Mouse (Mus musculus) erythroid progenitor cell, adult 5-6 weeks (primary cell): Measurements from ENCODE around the gene Mrnip. TPM values are rescaled to one million over a fixed set of nuclear protein-coding genes. Genes with fewer than 3 reads are reported as not detected.
A peak's percentile ranks its signal among the peaks of the same experiment; 100 is the strongest.

Experiments
- ATAC-seq: replicated peaks from 2 replicates; pipeline ENCODE4 v1.8.0; 2016; ENCODE audit warnings: moderate number of reproducible peaks, mild to moderate bottlenecking, moderate TSS enrichment, inconsistent platforms; ENCODE audit not compliant: poor library complexity, low FRiP score, severe bottlenecking
- total RNA-seq, 2 experiments: library from RNA; stranded (forward) in 1 of 2; stranded (reverse) in 1 of 2; fragments of 150-400 nt in 1 of 2; fragments of 186-747, 209-891 nt in 1 of 2; gene quantifications; 2 replicates each; pipeline versions ENCODE4 v1.2.3 to v1.2.4; 2015 to 2017; ENCODE audit warnings: low replicate concordance in 2 of 2

Gene Mrnip
- total RNA-seq (2015; ENCODE audit: low replicate concordance), result 2.5 and 6.1 TPM in 2 replicates
- 0.51 TPM in 1 of 2 replicates, not detected in the other for total RNA-seq (2017; ENCODE audit: low replicate concordance)

- ATAC-seq, result peak; percentile 4; the same call in 1 of the 2 replicates
Observed at GRCm38 (mm10) chr11:50174111-50174729, at the start of gene Mrnip. TSS of gene Mrnip (plus strand) at chr11:50174444.

GRCm38 (mm10) chr11:50127781-50128180, 46.5 kb upstream of the Mrnip start:
- ATAC-seq, result no peak

- ATAC-seq, result peak; percentile 85
Observed at GRCm38 (mm10) chr11:50130811-50131766, 43.2 kb upstream of the Mrnip start, which contains the start of gene Tbc1d9b. TSS of gene Tbc1d9b (plus strand) at chr11:50131396.

- no peak for ATAC-seq
Observed at GRCm38 (mm10) chr11:50131801-50132201, 42.4 kb upstream of the Mrnip start.

- ATAC-seq, result no peak
Observed at GRCm38 (mm10) chr11:50132265-50132664, 42.0 kb upstream of the Mrnip start.

GRCm38 (mm10) chr11:50134136-50134859, 39.9 kb upstream of the Mrnip start:
- ATAC-seq, result no peak

- ATAC-seq, result 0 out of 2 replicates have a peak, but pooled peaks have one; percentile 27
Observed at GRCm38 (mm10) chr11:50138206-50138822, 35.9 kb upstream of the Mrnip start.

GRCm38 (mm10) chr11:50139571-50139970, 34.7 kb upstream of the Mrnip start:
- ATAC-seq, result no peak

GRCm38 (mm10) chr11:50145529-50145928, 28.7 kb upstream of the Mrnip start:
- no peak for ATAC-seq

- no peak for ATAC-seq
Observed at GRCm38 (mm10) chr11:50146121-50146520, 28.1 kb upstream of the Mrnip start.

GRCm38 (mm10) chr11:50147267-50147957, 26.8 kb upstream of the Mrnip start:
- no peak for ATAC-seq

- ATAC-seq, result no peak
Observed at GRCm38 (mm10) chr11:50147958-50148476, 26.2 kb upstream of the Mrnip start.

- no peak for ATAC-seq
Observed at GRCm38 (mm10) chr11:50149200-50149599, 25.0 kb upstream of the Mrnip start.

- no peak for ATAC-seq
Observed at GRCm38 (mm10) chr11:50149603-50150150, 24.6 kb upstream of the Mrnip start.

- ATAC-seq, result no peak
Observed at GRCm38 (mm10) chr11:50151374-50151773, 22.9 kb upstream of the Mrnip start.

GRCm38 (mm10) chr11:50154166-50154565, 20.1 kb upstream of the Mrnip start:
- no peak for ATAC-seq

GRCm38 (mm10) chr11:50154777-50155520, 19.3 kb upstream of the Mrnip start:
- ATAC-seq, result no peak

- ATAC-seq, result no peak
Observed at GRCm38 (mm10) chr11:50155785-50156184, 18.5 kb upstream of the Mrnip start.
